Comparison of ENCODE assay signal across 8 mouse cellular contexts in the genomic region with DNA sequence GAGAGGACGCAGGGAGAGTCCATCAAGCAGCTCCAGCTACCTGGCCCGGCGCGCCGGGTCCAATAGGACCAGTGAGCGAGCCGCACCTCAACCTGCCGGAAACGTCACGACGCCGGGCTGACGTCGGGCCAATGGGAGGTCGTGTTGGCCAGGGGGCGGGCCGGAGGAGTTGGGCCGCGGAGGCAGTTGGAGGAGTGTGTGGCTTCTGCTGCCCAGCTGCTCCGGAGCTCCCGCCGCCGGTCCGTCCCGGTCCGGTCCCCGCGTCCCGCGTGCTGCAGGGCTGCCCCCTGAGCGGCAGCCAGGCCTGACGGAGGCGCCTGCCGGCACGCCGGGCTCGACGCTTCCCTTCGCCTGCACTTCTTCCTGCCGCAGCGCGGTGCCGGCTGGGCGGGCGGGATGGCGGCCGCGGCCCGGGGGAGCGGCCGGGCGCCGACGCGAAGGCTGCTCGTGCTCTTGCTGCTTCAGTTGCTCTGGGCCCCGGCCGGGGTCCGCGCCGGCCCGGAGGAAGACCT. TPM values are rescaled to one million over a fixed set of nuclear protein-coding genes. Genes with fewer than 3 reads are reported as not detected.
DNase-seq lines count a peak whose midpoint lies in the region; ATAC-seq lines count a peak whose summit lies in the region.

A gene (plus strand): TSS at position 131 of the 512 bp plus-strand sequence.

- DNase-seq in CD8-positive naive resting alpha-beta T cell, adult 2 months (ENCODE audit: low read depth in 2 of 2, low spot score in 2 of 2) = peak; percentile 85 to 87
- DNase-seq in c-Kit-positive CD71-negative TER-119-negative erythroid progenitor cells, embryonic 14.5 days (ENCODE audit: low read depth) = peak; percentile 74
- peak; percentile 97 for DNase-seq in forebrain, embryonic 11.5 days (ENCODE audit: low spot score)
- peak; percentile 96 to 97 for DNase-seq in kidney, postnatal 36 days
- peak; percentile 88 for DNase-seq in telencephalon, adult 2 months (ENCODE audit: low read depth, low spot score)

- no peaks in the 10 kb centered on the region for H3K36me3 ChIP-seq in forebrain, embryonic 11.5 days (ENCODE audit: control insufficient read depth, insufficient read depth, low read length)
- no peaks in the 10 kb centered on the region for H3K36me3 ChIP-seq in heart, embryonic 16.5 days (ENCODE audit: control insufficient read depth, insufficient read depth)
- no peaks in the 10 kb centered on the region for H3K36me3 ChIP-seq in liver, embryonic 15.5 days (replicated peaks)
- no peaks in the 10 kb centered on the region for H3K36me3 ChIP-seq in neural tube, embryonic 12.5 days

- peak; percentile 97 for ATAC-seq in forebrain, embryonic 11.5 days (replicated peaks; ENCODE audit: low FRiP score)
- ATAC-seq in heart, embryonic 16.5 days (replicated peaks; ENCODE audit: extremely low read depth, insufficient read depth, low FRiP score) = peak; percentile 96
- ATAC-seq in liver, embryonic 15.5 days (ENCODE audit: insufficient read depth) = peak; percentile 95
- peak; percentile 97 for ATAC-seq in neural tube, embryonic 12.5 days (ENCODE audit: low FRiP score, low read depth)

- WGBS in forebrain, embryonic 11.5 days = under 1% methylated on average over 52 of the region's 62 CpGs
- WGBS in heart, embryonic 16.5 days = 0% methylated on average over 58 of the region's 62 CpGs
- under 1% methylated on average over 58 of the region's 62 CpGs for WGBS in liver, embryonic 15.5 days (ENCODE audit: insufficient replicate concordance)
- WGBS in neural tube, embryonic 12.5 days = under 1% methylated on average over 61 of the region's 62 CpGs

- no peaks in the 10 kb centered on the region for H3K27me3 ChIP-seq in forebrain, embryonic 11.5 days (ENCODE audit: control insufficient read depth, insufficient read depth, low read length)
- no peaks in the 10 kb centered on the region for H3K27me3 ChIP-seq in heart, embryonic 16.5 days (ENCODE audit: control insufficient read depth, insufficient read depth, low read length)
- H3K27me3 ChIP-seq in liver, embryonic 15.5 days = peaks cover 15% of the 10 kb centered on the region; the same call in 1 of the 2 replicates
- H3K27me3 ChIP-seq in neural tube, embryonic 12.5 days (replicated peaks) = no peaks in the 10 kb centered on the region

- peak within 1 kb of the TSS; percentile 97 for H3K9ac ChIP-seq in forebrain, embryonic 11.5 days (ENCODE audit: low read length)
- H3K9ac ChIP-seq in heart, embryonic 16.5 days (ENCODE audit: low read length) = peak within 1 kb of the TSS; percentile 96
- H3K9ac ChIP-seq in liver, embryonic 15.5 days = peak within 1 kb of the TSS; percentile 80
- peak within 1 kb of the TSS; percentile 97 for H3K9ac ChIP-seq in neural tube, embryonic 12.5 days

- peak within 1 kb of the TSS; percentile 87 for H3K4me3 ChIP-seq in forebrain, embryonic 11.5 days (ENCODE audit: low read depth, low read length)
- H3K4me3 ChIP-seq in heart, embryonic 16.5 days (ENCODE audit: low read length) = peak within 1 kb of the TSS; percentile 95
- peak within 1 kb of the TSS; percentile 89 for H3K4me3 ChIP-seq in liver, embryonic 15.5 days (replicated peaks)
- H3K4me3 ChIP-seq in neural tube, embryonic 12.5 days = peak within 1 kb of the TSS; percentile 95

- no peaks in the 10 kb centered on the region for H3K9me3 ChIP-seq in forebrain, embryonic 11.5 days (ENCODE audit: control insufficient read depth, low read length)
- no peaks in the 10 kb centered on the region for H3K9me3 ChIP-seq in heart, embryonic 16.5 days (replicated peaks; ENCODE audit: control insufficient read depth, low read length)
- H3K9me3 ChIP-seq in liver, embryonic 15.5 days (replicated peaks) = no peaks in the 10 kb centered on the region
- no peaks in the 10 kb centered on the region for H3K9me3 ChIP-seq in neural tube, embryonic 12.5 days

- peak within 1 kb of the TSS; percentile 74 for H3K4me2 ChIP-seq in forebrain, embryonic 11.5 days (ENCODE audit: low read depth, low read length, severe bottlenecking)
- peak within 1 kb of the TSS; percentile 94 for H3K4me2 ChIP-seq in heart, embryonic 16.5 days (ENCODE audit: low read depth, low read length)
- peak within 1 kb of the TSS; percentile 97 for H3K4me2 ChIP-seq in liver, embryonic 15.5 days
- peak within 1 kb of the TSS; percentile 78 for H3K4me2 ChIP-seq in neural tube, embryonic 12.5 days (replicated peaks)

- peaks cover 6% of the 10 kb centered on the region; the same call in 1 of the 2 replicates for H3K4me1 ChIP-seq in forebrain, embryonic 11.5 days (replicated peaks; ENCODE audit: control insufficient read depth, insufficient read depth, low read length)
- peaks cover 32% of the 10 kb centered on the region for H3K4me1 ChIP-seq in heart, embryonic 16.5 days (ENCODE audit: control insufficient read depth, insufficient read depth, low read length)
- peaks cover 42% of the 10 kb centered on the region for H3K4me1 ChIP-seq in liver, embryonic 15.5 days (replicated peaks)
- peaks cover 14% of the 10 kb centered on the region for H3K4me1 ChIP-seq in neural tube, embryonic 12.5 days

- peak within 1 kb of the TSS; percentile 92 for H3K27ac ChIP-seq in forebrain, embryonic 11.5 days (ENCODE audit: low read depth, low read length)
- H3K27ac ChIP-seq in heart, embryonic 16.5 days (ENCODE audit: low read length) = peak within 1 kb of the TSS; percentile 96
- H3K27ac ChIP-seq in liver, embryonic 15.5 days (replicated peaks) = peak within 1 kb of the TSS; percentile 90
- peak within 1 kb of the TSS; percentile 95 for H3K27ac ChIP-seq in neural tube, embryonic 12.5 days

RNA-seq across cellular contexts. Expression of the gene that starts here (rescaled TPM):
- 95.3 and 101 TPM in 2 replicates for polyA plus RNA-seq in forebrain, embryonic 11.5 days (2014; fragmentation: Nextera tagmentation; extraction: Ambion mirVana)
- polyA plus RNA-seq in heart, embryonic 16.5 days (2015; fragmentation: Nextera tagmentation; extraction: Ambion mirVana) = 58.8 and 62.5 TPM in 2 replicates
- polyA plus RNA-seq in liver, embryonic 15.5 days (2015; fragmentation: Nextera tagmentation; extraction: Ambion mirVana) = 26.2 and 27.4 TPM in 2 replicates
- polyA plus RNA-seq in neural tube, embryonic 12.5 days (2016; fragmentation: Nextera tagmentation; extraction: Ambion mirVana) = 99.3 and 104 TPM in 2 replicates

Comparison
In these comparisons a context has a peak if more than half of its experiments do, and no peak if none do; other contexts are left out.
1. Peak in every context shown above with its lines: DNase-seq, ATAC-seq, H3K4me3 ChIP-seq and H3K27ac ChIP-seq.